14 mouse cellular contexts compared by ENCODE assay signal in the genomic region with DNA sequence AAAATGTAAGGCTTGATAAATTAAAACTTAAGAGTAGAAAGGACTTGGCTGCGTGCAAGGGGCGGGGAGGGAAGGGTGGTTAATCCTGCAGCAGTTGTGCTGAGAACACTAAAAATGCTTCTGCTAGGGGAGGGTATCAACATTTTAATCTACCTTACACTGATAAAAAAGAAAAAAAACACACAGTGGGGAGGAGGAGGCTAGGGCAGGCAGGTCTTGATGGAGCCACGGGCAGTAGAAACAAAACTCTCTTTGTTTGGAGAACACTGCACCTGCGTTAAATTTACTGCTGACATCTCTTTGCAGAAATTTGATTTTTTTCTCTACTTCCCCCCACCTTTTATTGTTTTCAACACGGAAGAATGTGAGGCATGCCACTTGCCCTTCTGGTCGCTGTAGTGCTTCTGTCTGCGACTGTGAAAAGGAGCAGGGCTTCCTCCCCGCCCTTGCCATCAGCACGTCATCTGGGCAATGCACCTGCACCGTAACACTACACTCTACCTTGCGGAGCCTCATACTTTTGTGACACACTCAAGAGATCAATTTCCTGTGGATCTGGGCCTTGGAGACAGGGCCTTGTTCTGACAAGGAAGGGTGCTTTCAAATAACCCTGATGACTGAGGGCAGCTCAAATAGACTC.
DNase-seq lines count a peak whose midpoint lies in the region; ATAC-seq lines count a peak whose summit lies in the region.
"Had no signal": no experiment of that assay in that cellular context is flagged by ENCODE, and none has a peak within 500 bp of the region (broad histone marks: within the 10 kb centered on the region; RNA-seq: fewer than 3 reads in every experiment).

No protein-coding gene starts in this region.

- H3K27ac ChIP-seq in heart, embryonic 14.5 days (replicated peaks in 1 of 2; ENCODE audit: control insufficient read depth in 1 of 2, insufficient read depth in 1 of 2, low read depth in 2 of 2, low read length in 2 of 2), result no peak overlapping the region
- no peak overlapping the region for H3K27ac ChIP-seq in intestine, embryonic 14.5 days (ENCODE audit: low read depth)
- H3K27ac ChIP-seq: heart, embryonic 15.5 days had no signal

- H3K27me3 ChIP-seq in heart, embryonic 14.5 days (ENCODE audit: control insufficient read depth, insufficient read depth, low read length), result no peaks in the 10 kb centered on the region
- H3K27me3 ChIP-seq in intestine, embryonic 14.5 days (replicated peaks; ENCODE audit: control insufficient read depth, insufficient read depth, low read length), result no peaks in the 10 kb centered on the region
- H3K27me3 ChIP-seq: heart, embryonic 15.5 days had no signal

- no peaks in the 10 kb centered on the region for H3K36me3 ChIP-seq in heart, embryonic 14.5 days (ENCODE audit: control insufficient read depth, insufficient read depth, low read length)
- H3K36me3 ChIP-seq in intestine, embryonic 14.5 days (ENCODE audit: control insufficient read depth, insufficient read depth, low read length), result no peaks in the 10 kb centered on the region
- H3K36me3 ChIP-seq: heart, embryonic 15.5 days had no signal

- no peak overlapping the region for H3K9ac ChIP-seq in heart, embryonic 14.5 days (ENCODE audit: low read length)
- no peak overlapping the region for H3K9ac ChIP-seq in intestine, embryonic 14.5 days (ENCODE audit: low read length)
- H3K9ac ChIP-seq: forebrain, postnatal 0 days; heart, embryonic 15.5 days had no signal

- WGBS in heart, embryonic 14.5 days, result 35% methylated on average over 11 of the region's 11 CpGs
- WGBS in intestine, embryonic 14.5 days, result 36% methylated on average over 11 of the region's 11 CpGs

- intact Hi-C loops in heart, postnatal 14 days (cut with DNase I), result no loop called here

- no peak for ATAC-seq in heart, embryonic 14.5 days (ENCODE audit: insufficient number of reproducible peaks, insufficient read depth, low FRiP score, low read depth)
- ATAC-seq in intestine, embryonic 14.5 days (replicated peaks; ENCODE audit: low FRiP score, low TSS enrichment, low read depth), result peak; percentile 83
- ATAC-seq: forebrain, postnatal 0 days had no signal

- H3K4me1 ChIP-seq in heart, embryonic 14.5 days (ENCODE audit: control insufficient read depth in 2 of 2, insufficient read depth in 2 of 2, low read length in 2 of 2), result peaks cover 3 to 6% of the 10 kb centered on the region in 2 experiments; a peak in 3 of 4 replicates
- H3K4me1 ChIP-seq in intestine, embryonic 14.5 days (replicated peaks; ENCODE audit: control insufficient read depth, insufficient read depth, low read length), result no peaks in the 10 kb centered on the region
- H3K4me1 ChIP-seq: heart, embryonic 15.5 days had no signal

- H3K4me3 ChIP-seq in heart, embryonic 14.5 days (ENCODE audit: control insufficient read depth in 1 of 2, insufficient read depth in 1 of 2, low read depth in 1 of 2, low read length in 2 of 2), result no peak overlapping the region
- no peak overlapping the region for H3K4me3 ChIP-seq in intestine, embryonic 14.5 days (ENCODE audit: low read depth, low read length)
- H3K4me3 ChIP-seq: heart, embryonic 15.5 days had no signal

- H3K4me2 ChIP-seq in heart, embryonic 14.5 days (ENCODE audit: low read length), result peak overlapping the region; percentile 21
- no peak overlapping the region for H3K4me2 ChIP-seq in intestine, embryonic 14.5 days (ENCODE audit: low read length)
- H3K4me2 ChIP-seq: heart, embryonic 15.5 days had no signal

- no peaks in the 10 kb centered on the region for H3K9me3 ChIP-seq in heart, embryonic 14.5 days (ENCODE audit: control insufficient read depth, low read length)
- H3K9me3 ChIP-seq in intestine, embryonic 14.5 days (ENCODE audit: control insufficient read depth, low read length), result no peaks in the 10 kb centered on the region
- H3K9me3 ChIP-seq: heart, embryonic 15.5 days had no signal

- no peak for DNase-seq in heart, postnatal 14 days
- peak; percentile 62 for DNase-seq in R1 (ENCODE audit: low read depth, low spot score)
- no peak for DNase-seq in intestine, embryonic 14.5 days (ENCODE audit: low spot score)
- peak; percentile 23 for DNase-seq in lung, postnatal 36 days
- no peak for DNase-seq in yolk sac, embryonic 10.5 days (ENCODE audit: low spot score)
- DNase-seq in cerebellum, postnatal 14 days, result no peak
- DNase-seq in T-cell, adult 2 months (ENCODE audit: low spot score), result no peak
- DNase-seq: adrenal gland, postnatal 10 days; B cell, adult 2 months; forebrain, postnatal 0 days; kidney, adult 18-20 months; left cerebral cortex, postnatal 4 days had no signal

Comparison
In these comparisons a context has a peak if more than half of its experiments do, and no peak if none do; other contexts are left out.
1. DNase-seq: peak in R1 (single experiment) and lung, postnatal 36 days (single experiment); none in heart, postnatal 14 days (0 of 2), intestine, embryonic 14.5 days (single experiment), yolk sac, embryonic 10.5 days (single experiment), cerebellum, postnatal 14 days (0 of 2) and T-cell, adult 2 months (single experiment).